Mouse (Mus musculus): ENCODE measurements around the gene Osbpl10. TPM values are rescaled to one million over a fixed set of nuclear protein-coding genes. Genes with fewer than 3 reads are reported as not detected.

The Osbpl10 gene
- polyA plus RNA-seq, 1 experiment = 4.2 TPM

- TF ChIP-seq FOSL1 (IDR thresholded peaks at IDR 0.05; ENCODE audit: insufficient read depth, low read length, poor library complexity, severe bottlenecking) = no peak
- TF ChIP-seq MYOG (IDR thresholded peaks at IDR 0.05; ENCODE audit: control insufficient read depth, extremely low read depth, insufficient read length) = no peak
- TF ChIP-seq CTCF (IDR thresholded peaks at IDR 0.05; ENCODE audit: control insufficient read depth, insufficient read depth, insufficient read length) = no peak
- no peak for TF ChIP-seq USF1 (IDR thresholded peaks at IDR 0.05; ENCODE audit: low read depth)
- no peak for TF ChIP-seq MYOD1 (IDR thresholded peaks at IDR 0.05; ENCODE audit: control insufficient read depth, insufficient read length, low read depth)
- no peak overlapping the region for H3K4me3 ChIP-seq (ENCODE audit: insufficient read depth, poor library complexity, severe bottlenecking)
- no peaks in the 10 kb centered on the region for H3K27me3 ChIP-seq (ENCODE audit: control insufficient read depth, insufficient read depth, insufficient read length)
- H3K79me2 ChIP-seq (ENCODE audit: control insufficient read depth, insufficient read depth) = no peaks in the 10 kb centered on the region
- no peaks in the 10 kb centered on the region for H3K36me3 ChIP-seq (ENCODE audit: control insufficient read depth, insufficient read depth)
- no peaks in the 10 kb centered on the region for H3K79me3 ChIP-seq (ENCODE audit: low read depth)
- H3ac ChIP-seq (ENCODE audit: control insufficient read depth, insufficient read length, low read depth) = no peak overlapping the region
Observed at GRCm38 (mm10) chr9:115058806-115059205, 80.4 kb downstream of the Osbpl10 start.

- H3ac ChIP-seq (ENCODE audit: control insufficient read depth, insufficient read length, low read depth) = no peak overlapping the region
- TF ChIP-seq MAX (IDR thresholded peaks at IDR 0.05) (no peak), CEBPB (IDR thresholded peaks at IDR 0.05; ENCODE audit: low read depth) (no peak), MYOD1 (IDR thresholded peaks at IDR 0.05; ENCODE audit: control insufficient read depth, insufficient read length, low read depth) (no peak), USF1 (IDR thresholded peaks at IDR 0.05; ENCODE audit: low read depth) (no peak), FOSL1 (IDR thresholded peaks at IDR 0.05; ENCODE audit: insufficient read depth, low read length, poor library complexity, severe bottlenecking) (no peak), MYOG (IDR thresholded peaks at IDR 0.05; ENCODE audit: control insufficient read depth, extremely low read depth, insufficient read length) (no peak), CTCF (IDR thresholded peaks at IDR 0.05; ENCODE audit: control insufficient read depth, insufficient read depth, insufficient read length) (no peak)
- H3K27me3 ChIP-seq (ENCODE audit: control insufficient read depth, insufficient read depth, insufficient read length) = no peaks in the 10 kb centered on the region
- H3K79me3 ChIP-seq (ENCODE audit: low read depth) = no peaks in the 10 kb centered on the region
- no peaks in the 10 kb centered on the region for H3K36me3 ChIP-seq (ENCODE audit: control insufficient read depth, insufficient read depth)
- no peaks in the 10 kb centered on the region for H3K79me2 ChIP-seq (ENCODE audit: control insufficient read depth, insufficient read depth)
- no peak overlapping the region for H3K4me3 ChIP-seq (ENCODE audit: insufficient read depth, poor library complexity, severe bottlenecking)
Observed at GRCm38 (mm10) chr9:115064834-115065233, 86.5 kb downstream of the Osbpl10 start.

GRCm38 (mm10) chr9:115067071-115067470 is 88.7 kb downstream of the Osbpl10 start:
- H3K27me3 ChIP-seq (ENCODE audit: control insufficient read depth, insufficient read depth, insufficient read length) = no peaks in the 10 kb centered on the region
- no peak overlapping the region for H3ac ChIP-seq (ENCODE audit: control insufficient read depth, insufficient read length, low read depth)
- H3K79me2 ChIP-seq (ENCODE audit: control insufficient read depth, insufficient read depth) = no peaks in the 10 kb centered on the region
- no peak overlapping the region for H3K4me3 ChIP-seq (ENCODE audit: insufficient read depth, poor library complexity, severe bottlenecking)
- no peaks in the 10 kb centered on the region for H3K79me3 ChIP-seq (ENCODE audit: low read depth)
- no peak for TF ChIP-seq FOSL1 (IDR thresholded peaks at IDR 0.05; ENCODE audit: insufficient read depth, low read length, poor library complexity, severe bottlenecking)
- no peak for TF ChIP-seq MYOD1 (IDR thresholded peaks at IDR 0.05; ENCODE audit: control insufficient read depth, insufficient read length, low read depth)
- TF ChIP-seq CTCF (IDR thresholded peaks at IDR 0.05; ENCODE audit: control insufficient read depth, insufficient read depth, insufficient read length) = no peak
- TF ChIP-seq CEBPB (IDR thresholded peaks at IDR 0.05; ENCODE audit: low read depth) = no peak
- no peak for TF ChIP-seq USF1 (IDR thresholded peaks at IDR 0.05; ENCODE audit: low read depth)
- no peak for TF ChIP-seq MAX (IDR thresholded peaks at IDR 0.05)
- TF ChIP-seq MYOG (IDR thresholded peaks at IDR 0.05; ENCODE audit: control insufficient read depth, extremely low read depth, insufficient read length) = no peak
- H3K36me3 ChIP-seq (ENCODE audit: control insufficient read depth, insufficient read depth) = no peaks in the 10 kb centered on the region

- Histone ChIP-seq H3ac (ENCODE audit: control insufficient read depth, insufficient read length, low read depth) (no peak overlapping the region), H3K79me3 (ENCODE audit: low read depth) (no peaks in the 10 kb centered on the region), H3K27me3 (ENCODE audit: control insufficient read depth, insufficient read depth, insufficient read length) (no peaks in the 10 kb centered on the region), H3K79me2 (ENCODE audit: control insufficient read depth, insufficient read depth) (no peaks in the 10 kb centered on the region), H3K4me3 (ENCODE audit: insufficient read depth, poor library complexity, severe bottlenecking) (no peak overlapping the region), H3K36me3 (ENCODE audit: control insufficient read depth, insufficient read depth) (no peaks in the 10 kb centered on the region)
- TF ChIP-seq FOSL1 (IDR thresholded peaks at IDR 0.05; ENCODE audit: insufficient read depth, low read length, poor library complexity, severe bottlenecking) = no peak
Observed at GRCm38 (mm10) chr9:115075191-115075590, 96.8 kb downstream of the Osbpl10 start.

- TF ChIP-seq FOSL1 (IDR thresholded peaks at IDR 0.05; ENCODE audit: insufficient read depth, low read length, poor library complexity, severe bottlenecking) (no peak), USF1 (IDR thresholded peaks at IDR 0.05; ENCODE audit: low read depth) (no peak), CTCF (IDR thresholded peaks at IDR 0.05; ENCODE audit: control insufficient read depth, insufficient read depth, insufficient read length) (peak; percentile 68), MAX (IDR thresholded peaks at IDR 0.05) (no peak), MYOG (IDR thresholded peaks at IDR 0.05; ENCODE audit: control insufficient read depth, extremely low read depth, insufficient read length) (no peak), CEBPB (IDR thresholded peaks at IDR 0.05; ENCODE audit: low read depth) (no peak), MYOD1 (IDR thresholded peaks at IDR 0.05; ENCODE audit: control insufficient read depth, insufficient read length, low read depth) (no peak)
- no peaks in the 10 kb centered on the region for H3K27me3 ChIP-seq (ENCODE audit: control insufficient read depth, insufficient read depth, insufficient read length)
- no peaks in the 10 kb centered on the region for H3K79me2 ChIP-seq (ENCODE audit: control insufficient read depth, insufficient read depth)
- H3ac ChIP-seq (ENCODE audit: control insufficient read depth, insufficient read length, low read depth) = no peak overlapping the region
- H3K79me3 ChIP-seq (ENCODE audit: low read depth) = no peaks in the 10 kb centered on the region
- no peak overlapping the region for H3K4me3 ChIP-seq (ENCODE audit: insufficient read depth, poor library complexity, severe bottlenecking)
- H3K36me3 ChIP-seq (ENCODE audit: control insufficient read depth, insufficient read depth) = no peaks in the 10 kb centered on the region
Observed at GRCm38 (mm10) chr9:115088295-115088993, 110.1 kb downstream of the Osbpl10 start.

GRCm38 (mm10) chr9:115089644-115090043 is 111.3 kb downstream of the Osbpl10 start:
- no peaks in the 10 kb centered on the region for H3K27me3 ChIP-seq (ENCODE audit: control insufficient read depth, insufficient read depth, insufficient read length)
- H3K79me2 ChIP-seq (ENCODE audit: control insufficient read depth, insufficient read depth) = no peaks in the 10 kb centered on the region
- H3ac ChIP-seq (ENCODE audit: control insufficient read depth, insufficient read length, low read depth) = no peak overlapping the region
- no peak for TF ChIP-seq FOSL1 (IDR thresholded peaks at IDR 0.05; ENCODE audit: insufficient read depth, low read length, poor library complexity, severe bottlenecking)
- no peak for TF ChIP-seq CEBPB (IDR thresholded peaks at IDR 0.05; ENCODE audit: low read depth)
- TF ChIP-seq MAX (IDR thresholded peaks at IDR 0.05) = no peak
- TF ChIP-seq MYOG (IDR thresholded peaks at IDR 0.05; ENCODE audit: control insufficient read depth, extremely low read depth, insufficient read length) = no peak
- no peak for TF ChIP-seq MYOD1 (IDR thresholded peaks at IDR 0.05; ENCODE audit: control insufficient read depth, insufficient read length, low read depth)
- no peak for TF ChIP-seq USF1 (IDR thresholded peaks at IDR 0.05; ENCODE audit: low read depth)
- TF ChIP-seq CTCF (IDR thresholded peaks at IDR 0.05; ENCODE audit: control insufficient read depth, insufficient read depth, insufficient read length) = no peak
- H3K79me3 ChIP-seq (ENCODE audit: low read depth) = no peaks in the 10 kb centered on the region
- no peak overlapping the region for H3K4me3 ChIP-seq (ENCODE audit: insufficient read depth, poor library complexity, severe bottlenecking)
- no peaks in the 10 kb centered on the region for H3K36me3 ChIP-seq (ENCODE audit: control insufficient read depth, insufficient read depth)

All from C2C12 (cell line).